Mouse (Mus musculus): ENCODE measurements around the gene Vps29. TPM values are rescaled to one million over a fixed set of nuclear protein-coding genes. Genes with fewer than 3 reads are reported as not detected.

The Vps29 gene
- polyA plus RNA-seq, 2 experiments = 106 to 212 TPM

DNA sequence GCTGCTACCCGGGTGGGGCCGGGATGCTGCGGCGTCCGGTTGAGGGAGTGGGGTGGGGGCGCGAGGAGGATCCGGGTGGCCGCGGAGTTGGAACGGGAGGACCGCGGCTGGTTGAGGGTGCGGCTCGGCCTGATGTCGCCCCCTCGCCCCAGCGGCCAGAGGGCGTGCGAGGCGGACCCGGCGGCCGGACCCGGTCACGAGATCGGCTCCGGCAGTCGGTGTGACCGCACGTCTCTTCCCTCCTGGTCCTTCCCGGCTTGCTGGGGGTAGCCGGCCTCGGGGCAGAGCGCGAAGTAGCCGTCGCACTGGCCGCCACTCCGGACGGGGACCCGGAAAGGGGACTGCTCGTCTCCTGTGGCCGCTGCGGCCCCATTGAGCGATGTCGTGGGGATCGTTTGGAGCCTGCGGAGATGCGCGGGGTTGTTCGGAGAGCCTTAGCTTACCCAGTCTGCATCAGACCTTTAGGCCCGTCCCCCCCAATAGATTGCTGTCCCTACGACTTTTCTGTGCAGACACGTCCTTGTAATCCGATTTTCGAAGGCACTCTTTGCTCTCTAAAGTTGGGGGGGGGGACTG, 411 bp downstream of the Vps29 start:
- Histone ChIP-seq H3K27me3 (ENCODE audit: control insufficient read depth, insufficient read depth, low read length) (no peaks in the 10 kb centered on the region), H3K27ac (replicated peaks; ENCODE audit: low read depth, low read length) (0 out of 2 replicates have a peak overlapping the region, but pooled peaks have one; percentile 43), H3K9me3 (ENCODE audit: control insufficient read depth, low read length) (no peaks in the 10 kb centered on the region), H3K9ac (ENCODE audit: low read depth, low read length, severe bottlenecking) (peak overlapping the region; percentile 91), H3K36me3 (ENCODE audit: control insufficient read depth, insufficient read depth, low read length) (peaks cover 4% of the 10 kb centered on the region; the same call in 1 of the 2 replicates), H3K4me2 (replicated peaks; ENCODE audit: low read depth, low read length, severe bottlenecking) (peak overlapping the region; percentile 79), H3K4me1 (ENCODE audit: control insufficient read depth, insufficient read depth, low read length) (peaks cover 6% of the 10 kb centered on the region; the same call in 1 of the 2 replicates), H3K4me3 (replicated peaks; ENCODE audit: low read length) (peak overlapping the region; percentile 94)
- ATAC-seq (ENCODE audit: low FRiP score, low read depth) (peak; percentile 61), DNase-seq (ENCODE audit: low spot score) (no peak)
- WGBS = under 1% methylated on average over 33 of the region's 57 CpGs
- TF ChIP-seq POLR2A (IDR thresholded peaks at IDR 0.05; ENCODE audit: borderline replicate concordance, extremely low read depth, insufficient read depth, insufficient read length) = no peak

DNA sequence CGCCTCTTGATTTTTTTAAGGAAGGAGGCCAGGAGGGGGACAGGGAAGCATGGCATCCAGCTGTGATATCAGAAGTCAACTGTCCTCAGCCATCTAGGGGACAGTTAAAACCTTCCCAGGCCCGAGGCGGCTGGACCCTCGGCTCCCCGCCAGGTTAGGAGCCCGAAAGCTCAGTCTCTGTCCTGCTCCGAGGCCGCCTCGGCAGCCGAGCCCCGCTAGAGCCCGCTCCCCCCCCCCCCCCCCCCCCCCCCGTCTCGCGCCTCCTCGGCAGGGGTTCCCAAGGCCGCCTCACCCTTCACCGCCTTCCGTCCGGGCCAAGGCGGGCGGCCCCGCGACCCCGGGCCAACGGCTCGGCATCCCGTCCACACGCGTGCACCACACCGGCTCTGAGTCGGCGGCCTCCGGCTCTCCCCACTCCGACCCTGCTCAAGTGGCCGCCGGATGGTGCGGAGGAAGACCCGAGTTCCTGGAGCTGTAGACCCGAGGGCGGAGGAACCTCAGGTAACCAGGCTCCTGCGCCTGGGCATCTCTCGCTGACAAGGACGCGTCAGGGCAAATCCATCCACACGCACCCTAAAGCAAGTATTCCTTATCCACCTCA, 17.5 kb downstream of the Vps29 start, which contains the start of gene Gpn3:
Gene Gpn3, plus strand, starts transcription at position 286 of the 601 bp plus-strand sequence.
- Histone ChIP-seq H3K27me3 (ENCODE audit: control insufficient read depth, insufficient read depth, low read length) (no peaks in the 10 kb centered on the region), H3K9ac (ENCODE audit: low read depth, low read length, severe bottlenecking) (peak within 1 kb of the TSS; percentile 76), H3K27ac (replicated peaks; ENCODE audit: low read depth, low read length) (peak within 1 kb of the TSS; percentile 92), H3K9me3 (ENCODE audit: control insufficient read depth, low read length) (no peaks in the 10 kb centered on the region), H3K4me2 (replicated peaks; ENCODE audit: low read depth, low read length, severe bottlenecking) (peak within 1 kb of the TSS; percentile 63), H3K4me1 (ENCODE audit: control insufficient read depth, insufficient read depth, low read length) (peaks cover 8% of the 10 kb centered on the region; the same call in 1 of the 2 replicates), H3K36me3 (ENCODE audit: control insufficient read depth, insufficient read depth, low read length) (peaks cover 40% of the 10 kb centered on the region), H3K4me3 (replicated peaks; ENCODE audit: low read length) (peak within 1 kb of the TSS; percentile 86)
- no peak for TF ChIP-seq POLR2A (IDR thresholded peaks at IDR 0.05; ENCODE audit: borderline replicate concordance, extremely low read depth, insufficient read depth, insufficient read length)
- ATAC-seq (ENCODE audit: low FRiP score, low read depth) (peak; percentile 82), DNase-seq (ENCODE audit: low spot score) (no peak)
- 0% methylated on average over 22 of the region's 46 CpGs for WGBS

DNA sequence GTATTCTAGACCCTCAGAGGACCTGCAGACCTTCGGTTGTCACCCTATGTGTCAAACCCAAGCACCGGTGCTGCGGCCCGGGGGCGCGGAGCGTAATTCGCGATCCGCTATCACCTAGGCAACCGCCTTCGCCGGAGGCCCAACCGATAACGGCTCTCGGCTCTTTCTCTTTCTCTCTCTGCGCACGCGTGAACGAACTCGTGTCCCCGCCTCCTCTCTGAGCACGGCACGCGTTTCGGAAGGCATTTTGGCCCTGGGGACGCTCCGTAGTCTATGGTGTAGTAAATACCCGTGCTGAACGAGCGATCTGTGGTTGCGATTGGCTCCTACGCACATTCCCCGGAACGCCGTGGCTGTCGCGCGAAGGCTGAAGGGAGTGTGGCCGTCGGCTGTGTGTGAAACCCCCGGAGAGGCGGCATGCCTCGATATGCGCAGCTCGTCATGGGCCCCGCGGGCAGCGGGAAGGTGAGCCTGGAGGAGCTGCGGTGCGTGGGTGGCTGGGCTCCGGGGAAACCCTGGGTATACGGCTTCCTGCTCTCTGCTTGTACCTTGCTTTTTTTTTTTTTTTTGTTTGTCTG, 18.1 kb downstream of the Vps29 start, which contains the start of gene Fam216a:
Gene Fam216a, minus strand, starts transcription at position 173 of the 578 bp plus-strand sequence.
- H3K4me1 ChIP-seq (ENCODE audit: control insufficient read depth, insufficient read depth, low read length) = peaks cover 8% of the 10 kb centered on the region; the same call in 1 of the 2 replicates
- peaks cover 35% of the 10 kb centered on the region for H3K36me3 ChIP-seq (ENCODE audit: control insufficient read depth, insufficient read depth, low read length)
- H3K9me3 ChIP-seq (ENCODE audit: control insufficient read depth, low read length) = no peaks in the 10 kb centered on the region
- under 1% methylated on average over 44 of the region's 53 CpGs for WGBS
- ATAC-seq (ENCODE audit: low FRiP score, low read depth) (peak; percentile 95), DNase-seq (ENCODE audit: low spot score) (peak; percentile 99)
- H3K4me2 ChIP-seq (replicated peaks; ENCODE audit: low read depth, low read length, severe bottlenecking) = peak within 1 kb of the TSS; percentile 63
- TF ChIP-seq POLR2A (IDR thresholded peaks at IDR 0.05; ENCODE audit: borderline replicate concordance, extremely low read depth, insufficient read depth, insufficient read length) = 0 out of 2 replicates have a peak, but pooled peaks have one; percentile 28
- H3K27ac ChIP-seq (replicated peaks; ENCODE audit: low read depth, low read length) = peak within 1 kb of the TSS; percentile 92
- H3K4me3 ChIP-seq (replicated peaks; ENCODE audit: low read length) = peak within 1 kb of the TSS; percentile 86
- no peaks in the 10 kb centered on the region for H3K27me3 ChIP-seq (ENCODE audit: control insufficient read depth, insufficient read depth, low read length)
- peak within 1 kb of the TSS; percentile 76 for H3K9ac ChIP-seq (ENCODE audit: low read depth, low read length, severe bottlenecking)

DNA sequence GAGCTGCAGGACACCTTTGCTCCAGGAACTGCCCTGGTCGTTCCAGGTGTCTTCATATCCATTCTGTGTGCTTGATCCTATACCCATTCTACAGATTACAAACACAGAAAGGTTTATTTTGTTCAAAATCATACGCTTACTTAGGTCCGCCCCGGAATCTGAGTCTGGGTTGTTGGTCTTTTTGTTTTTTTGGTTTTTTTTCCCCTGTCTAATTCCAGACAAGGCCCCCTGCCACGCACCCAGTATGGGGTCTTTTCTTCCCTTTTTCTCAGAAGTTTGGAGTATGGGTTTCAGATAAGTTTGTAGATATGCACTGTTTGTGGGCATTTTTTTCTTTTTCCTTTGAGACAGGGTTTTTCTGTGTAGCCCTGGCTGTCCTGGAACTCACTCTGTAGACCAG, 18.7 kb downstream of the Vps29 start:
- Histone ChIP-seq H3K27ac (replicated peaks; ENCODE audit: low read depth, low read length) (peak overlapping the region; percentile 77), H3K36me3 (ENCODE audit: control insufficient read depth, insufficient read depth, low read length) (peaks cover 29% of the 10 kb centered on the region), H3K9me3 (ENCODE audit: control insufficient read depth, low read length) (no peaks in the 10 kb centered on the region), H3K4me1 (ENCODE audit: control insufficient read depth, insufficient read depth, low read length) (peaks cover 8% of the 10 kb centered on the region; the same call in 1 of the 2 replicates), H3K9ac (ENCODE audit: low read depth, low read length, severe bottlenecking) (peak overlapping the region; percentile 76), H3K27me3 (ENCODE audit: control insufficient read depth, insufficient read depth, low read length) (no peaks in the 10 kb centered on the region), H3K4me3 (replicated peaks; ENCODE audit: low read length) (peak overlapping the region; percentile 86), H3K4me2 (replicated peaks; ENCODE audit: low read depth, low read length, severe bottlenecking) (peak overlapping the region; percentile 63)
- TF ChIP-seq POLR2A (IDR thresholded peaks at IDR 0.05; ENCODE audit: borderline replicate concordance, extremely low read depth, insufficient read depth, insufficient read length) = no peak
- ATAC-seq (ENCODE audit: low FRiP score, low read depth) (no peak), DNase-seq (ENCODE audit: low spot score) (no peak)
- 8% methylated on average over 5 of the region's 5 CpGs for WGBS

DNA sequence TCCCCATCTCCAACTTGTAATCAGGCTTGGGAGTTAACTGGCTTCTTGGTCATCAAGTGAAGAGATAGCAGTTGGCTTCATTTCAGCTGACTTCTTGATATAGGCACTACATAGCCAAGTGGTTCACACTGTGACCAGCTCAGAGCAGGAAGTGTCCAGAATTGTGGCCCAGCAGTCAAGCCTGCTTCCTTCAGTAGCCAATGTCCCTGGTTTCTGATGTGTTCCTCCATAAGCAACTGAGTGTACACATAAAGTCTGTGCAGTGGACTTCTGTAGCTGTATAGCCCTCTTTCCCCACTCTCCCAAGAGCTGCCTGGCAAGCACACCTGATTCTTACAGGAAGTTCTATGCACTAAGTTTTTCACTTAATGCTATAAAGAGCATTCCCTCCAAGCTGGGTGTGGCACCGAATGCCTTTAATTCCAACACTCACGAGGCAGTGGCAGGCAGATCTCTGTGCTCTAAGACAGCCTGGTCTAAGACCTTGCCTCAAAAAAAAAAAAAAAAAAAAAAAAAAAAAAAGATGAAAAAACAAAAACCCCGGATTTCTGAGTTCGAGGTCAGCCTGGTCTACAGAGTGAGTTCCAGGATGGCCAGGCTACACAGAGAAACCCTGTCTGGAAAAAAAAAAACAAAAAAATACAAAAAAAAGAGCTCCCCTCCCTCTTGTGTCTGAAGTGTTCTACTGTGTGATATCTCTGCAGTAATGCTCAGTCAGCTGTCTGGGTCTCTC, 23.1 kb downstream of the Vps29 start:
- no peak overlapping the region for H3K9ac ChIP-seq (ENCODE audit: low read depth, low read length, severe bottlenecking)
- WGBS = 91% methylated on average over 4 of the region's 4 CpGs
- H3K27ac ChIP-seq (replicated peaks; ENCODE audit: low read depth, low read length) = no peak overlapping the region
- H3K27me3 ChIP-seq (ENCODE audit: control insufficient read depth, insufficient read depth, low read length) = no peaks in the 10 kb centered on the region
- no peak overlapping the region for H3K4me2 ChIP-seq (replicated peaks; ENCODE audit: low read depth, low read length, severe bottlenecking)
- TF ChIP-seq POLR2A (IDR thresholded peaks at IDR 0.05; ENCODE audit: borderline replicate concordance, extremely low read depth, insufficient read depth, insufficient read length) = no peak
- H3K9me3 ChIP-seq (ENCODE audit: control insufficient read depth, low read length) = no peaks in the 10 kb centered on the region
- peaks cover 8% of the 10 kb centered on the region; the same call in 1 of the 2 replicates for H3K4me1 ChIP-seq (ENCODE audit: control insufficient read depth, insufficient read depth, low read length)
- H3K36me3 ChIP-seq (ENCODE audit: control insufficient read depth, insufficient read depth, low read length) = peaks cover 52% of the 10 kb centered on the region
- H3K4me3 ChIP-seq (replicated peaks; ENCODE audit: low read length) = no peak overlapping the region
- ATAC-seq (ENCODE audit: low FRiP score, low read depth) (no peak), DNase-seq (ENCODE audit: low spot score) (no peak)
